Mouse (Mus musculus): ENCODE measurements around the gene Depdc5.
"Not testable (repeated sequence)": the region's sequence is repeated elsewhere in the genome, so short reads cannot be mapped to it uniquely, and the experiment has no call there.

Gene Depdc5

GRCm38 (mm10) chr5:32863253-32864228, at the start of gene Depdc5:
Gene Depdc5 (plus strand): TSS chr5:32863701.
- DNase-seq (ENCODE audit: low read depth, low spot score) = peak; percentile 91

GRCm38 (mm10) chr5:32815396-32815795, 48.1 kb upstream of the Depdc5 start:
- no peak for DNase-seq (ENCODE audit: low read depth, low spot score)

- no peak for DNase-seq (ENCODE audit: low read depth, low spot score)
Measured at GRCm38 (mm10) chr5:32820471-32820870, 43.0 kb upstream of the Depdc5 start.

- no peak for DNase-seq (ENCODE audit: low read depth, low spot score)
Measured at GRCm38 (mm10) chr5:32827009-32827408, 36.5 kb upstream of the Depdc5 start, which contains the start of gene Gm20671. Gene Gm20671 (minus strand): TSS chr5:32827109.

GRCm38 (mm10) chr5:32828766-32829165, 34.7 kb upstream of the Depdc5 start:
- not testable (repeated sequence) for DNase-seq (ENCODE audit: low read depth, low spot score)

- no peak for DNase-seq (ENCODE audit: low read depth, low spot score)
Measured at GRCm38 (mm10) chr5:32830054-32830453, 33.4 kb upstream of the Depdc5 start.

GRCm38 (mm10) chr5:32834497-32834896, 29.0 kb upstream of the Depdc5 start:
- DNase-seq (ENCODE audit: low read depth, low spot score) = no peak

- no peak for DNase-seq (ENCODE audit: low read depth, low spot score)
Measured at GRCm38 (mm10) chr5:32836976-32837375, 26.5 kb upstream of the Depdc5 start.

GRCm38 (mm10) chr5:32840029-32840428, 23.5 kb upstream of the Depdc5 start:
- no peak for DNase-seq (ENCODE audit: low read depth, low spot score)

- no peak for DNase-seq (ENCODE audit: low read depth, low spot score)
Measured at GRCm38 (mm10) chr5:32849178-32849577, 14.3 kb upstream of the Depdc5 start.

GRCm38 (mm10) chr5:32849580-32849979, 13.9 kb upstream of the Depdc5 start:
- not testable (repeated sequence) for DNase-seq (ENCODE audit: low read depth, low spot score)

- no peak for DNase-seq (ENCODE audit: low read depth, low spot score)
Measured at GRCm38 (mm10) chr5:32852026-32852425, 11.5 kb upstream of the Depdc5 start.

- peak; percentile 96 for DNase-seq (ENCODE audit: low read depth, low spot score)
Measured at GRCm38 (mm10) chr5:32853731-32854507, 9.6 kb upstream of the Depdc5 start, which contains the start of gene Prr14l. Gene Prr14l (minus strand): TSS chr5:32854256.

GRCm38 (mm10) chr5:32854818-32855217, 8.7 kb upstream of the Depdc5 start:
- no peak for DNase-seq (ENCODE audit: low read depth, low spot score)

GRCm38 (mm10) chr5:32855274-32855673, 8.2 kb upstream of the Depdc5 start:
- not testable (repeated sequence) for DNase-seq (ENCODE audit: low read depth, low spot score)

GRCm38 (mm10) chr5:32857781-32858220, 5.7 kb upstream of the Depdc5 start:
- peak; percentile 34 for DNase-seq (ENCODE audit: low read depth, low spot score)

- no peak for DNase-seq (ENCODE audit: low read depth, low spot score)
Measured at GRCm38 (mm10) chr5:32861082-32861481, 2.4 kb upstream of the Depdc5 start.

GRCm38 (mm10) chr5:32862469-32863132, 900 bp upstream of the Depdc5 start:
- no peak for DNase-seq (ENCODE audit: low read depth, low spot score)

- no peak for DNase-seq (ENCODE audit: low read depth, low spot score)
Measured at GRCm38 (mm10) chr5:32869389-32870024, 6.0 kb downstream of the Depdc5 start.

GRCm38 (mm10) chr5:32872346-32872745, 8.8 kb downstream of the Depdc5 start:
- no peak for DNase-seq (ENCODE audit: low read depth, low spot score)

- DNase-seq (ENCODE audit: low read depth, low spot score) = no peak
Measured at GRCm38 (mm10) chr5:32886739-32887138, 23.2 kb downstream of the Depdc5 start.
